Mouse (Mus musculus) midbrain, embryonic 14.5 days (tissue): ENCODE results near the gene Ankar. TPM values are rescaled to one million over a fixed set of nuclear protein-coding genes. Genes with fewer than 3 reads are reported as not detected.

ENCODE experiments used
- ATAC-seq: fragments of 200-750 bp; cut with Nextera tagmentation; 2 replicates; pipeline ENCODE4 v1.8.0; 2017; ENCODE audit warnings: moderate number of reproducible peaks, moderate library complexity; ENCODE audit not compliant: low FRiP score, low TSS enrichment
- DNase-seq: peaks from one replicate; pipeline ENCODE4 v3.0.0-alpha.2; 2015
- H3K27ac ChIP-seq: fragments of 300-500 bp; sonication (generic); replicated peaks from 2 replicates; pipeline ENCODE4 v1.5.1; 2014; ENCODE audit warnings: mild to moderate bottlenecking, low read depth, low read length, moderate library complexity
- H3K27me3 ChIP-seq: fragments of 300-500 bp; sonication (generic); 2 replicates; pipeline ENCODE4 v1.6.1; 2014; ENCODE audit warnings: low read length, control low read depth, mixed read lengths; ENCODE audit not compliant: control insufficient read depth, insufficient read depth
- H3K36me3 ChIP-seq: fragments of 300-500 bp; sonication (generic); 2 replicates; pipeline ENCODE4 v1.6.1; 2014; ENCODE audit warnings: low read length, control low read depth; ENCODE audit not compliant: control insufficient read depth, insufficient read depth
- H3K4me1 ChIP-seq: fragments of 300-500 bp; sonication (generic); 2 replicates; pipeline ENCODE4 v1.6.1; 2014; ENCODE audit warnings: mild to moderate bottlenecking, antibody characterized with exemption, low read length, control low read depth; ENCODE audit not compliant: control insufficient read depth, insufficient read depth
- H3K4me2 ChIP-seq: fragments of 300-500 bp; sonication (generic); 2 replicates; pipeline ENCODE4 v1.6.1; 2014; ENCODE audit warnings: mild to moderate bottlenecking, low read length, moderate library complexity
- H3K4me3 ChIP-seq: fragments of 300-500 bp; sonication (generic); replicated peaks from 2 replicates; pipeline ENCODE4 v1.5.1; 2014; ENCODE audit warnings: low read depth, low read length
- H3K9ac ChIP-seq: fragments of 300-500 bp; sonication (generic); replicated peaks from 2 replicates; pipeline ENCODE4 v1.6.1; 2014; ENCODE audit warnings: mild to moderate bottlenecking, low read length, moderate library complexity
- H3K9me3 ChIP-seq: fragments of 300-500 bp; sonication (generic); 2 replicates; pipeline ENCODE4 v1.6.1; 2016; ENCODE audit warnings: low read length, control low read depth, mixed read lengths; ENCODE audit not compliant: control insufficient read depth
- WGBS: fragments of 180-500 bp; shearing (Covaris S2); extraction: QIAGEN DNeasy Blood & Tissue Kit; methylation state at CpG from one replicate; pipeline ENCODE4 v1.1.7; 2014; 5-methylcytosine and 5-hydroxymethylcytosine counted together
- polyA plus RNA-seq: library from polyadenylated mRNA; unstranded; fragments of >200 nt; fragmentation: Nextera tagmentation; extraction: Ambion mirVana; gene quantifications from 2 replicates; pipeline ENCODE4 v1.2.1, GENCODE M21; 2014

Ankar gene
- polyA plus RNA-seq, 1 experiment from 2014 or later: not detected

- H3K36me3 ChIP-seq: peaks cover 77% of the 10 kb centered on the region
- H3K27ac ChIP-seq: no peak overlapping the region
- no peak overlapping the region for H3K4me2 ChIP-seq
- H3K4me3 ChIP-seq: no peak overlapping the region
- ATAC-seq (no peak), DNase-seq (peak; percentile 35)
- no peaks in the 10 kb centered on the region for H3K4me1 ChIP-seq
- H3K9ac ChIP-seq: no peak overlapping the region
- H3K27me3 ChIP-seq: no peaks in the 10 kb centered on the region
- 91% methylated on average over 5 of the region's 5 CpGs for WGBS
- H3K9me3 ChIP-seq: no peaks in the 10 kb centered on the region
Measured at GRCm38 (mm10) chr1:72602803-72603202, 97.6 kb downstream of the Ankar start.

GRCm38 (mm10) chr1:72602186-72602585 lies 98.2 kb downstream of the Ankar start:
- WGBS: 94% methylated on average over 5 of the region's 5 CpGs
- no peak for DNase-seq
- no peaks in the 10 kb centered on the region for H3K27me3 ChIP-seq
- peaks cover 77% of the 10 kb centered on the region for H3K36me3 ChIP-seq
- no peak overlapping the region for H3K4me2 ChIP-seq
- H3K4me3 ChIP-seq: no peak overlapping the region
- no peaks in the 10 kb centered on the region for H3K4me1 ChIP-seq
- H3K27ac ChIP-seq: no peak overlapping the region
- no peak for ATAC-seq
- H3K9me3 ChIP-seq: no peaks in the 10 kb centered on the region
- H3K9ac ChIP-seq: no peak overlapping the region

GRCm38 (mm10) chr1:72601233-72601632 lies 99.1 kb downstream of the Ankar start:
- Histone ChIP-seq H3K27me3 (no peaks in the 10 kb centered on the region), H3K27ac (no peak overlapping the region), H3K9ac (no peak overlapping the region), H3K4me3 (no peak overlapping the region), H3K36me3 (peaks cover 78% of the 10 kb centered on the region), H3K4me2 (no peak overlapping the region), H3K9me3 (no peaks in the 10 kb centered on the region), H3K4me1 (no peaks in the 10 kb centered on the region)
- DNase-seq (no peak), ATAC-seq (no peak)
- WGBS: 90% methylated on average over 7 of the region's 7 CpGs

GRCm38 (mm10) chr1:72600778-72601177 lies 99.6 kb downstream of the Ankar start:
- Histone ChIP-seq H3K9me3 (no peaks in the 10 kb centered on the region), H3K9ac (no peak overlapping the region), H3K4me2 (no peak overlapping the region), H3K27ac (no peak overlapping the region), H3K4me1 (no peaks in the 10 kb centered on the region), H3K4me3 (no peak overlapping the region), H3K36me3 (peaks cover 78% of the 10 kb centered on the region), H3K27me3 (no peaks in the 10 kb centered on the region)
- DNase-seq (no peak), ATAC-seq (no peak)
- 94% methylated on average over 5 of the region's 5 CpGs for WGBS

GRCm38 (mm10) chr1:72599146-72600101 lies 101.0 kb downstream of the Ankar start:
- Histone ChIP-seq H3K4me2 (no peak overlapping the region), H3K4me3 (no peak overlapping the region), H3K9ac (no peak overlapping the region), H3K36me3 (peaks cover 83% of the 10 kb centered on the region), H3K4me1 (no peaks in the 10 kb centered on the region), H3K27ac (no peak overlapping the region), H3K9me3 (no peaks in the 10 kb centered on the region), H3K27me3 (no peaks in the 10 kb centered on the region)
- ATAC-seq (no peak), DNase-seq (no peak)
- WGBS: 87% methylated on average over 21 of the region's 21 CpGs

GRCm38 (mm10) chr1:72596231-72596630 lies 104.1 kb downstream of the Ankar start:
- ATAC-seq: no peak
- peaks cover 89% of the 10 kb centered on the region for H3K36me3 ChIP-seq
- H3K27me3 ChIP-seq: no peaks in the 10 kb centered on the region
- H3K4me2 ChIP-seq: no peak overlapping the region
- WGBS: 77% methylated on average over 5 of the region's 5 CpGs
- H3K27ac ChIP-seq: no peak overlapping the region
- H3K9ac ChIP-seq: no peak overlapping the region
- DNase-seq: no peak
- no peaks in the 10 kb centered on the region for H3K9me3 ChIP-seq
- H3K4me3 ChIP-seq: no peak overlapping the region
- H3K4me1 ChIP-seq: no peaks in the 10 kb centered on the region

- no peak overlapping the region for H3K4me2 ChIP-seq
- DNase-seq: no peak
- no peaks in the 10 kb centered on the region for H3K27me3 ChIP-seq
- peaks cover 89% of the 10 kb centered on the region for H3K36me3 ChIP-seq
- H3K4me1 ChIP-seq: no peaks in the 10 kb centered on the region
- 95% methylated on average over 12 of the region's 12 CpGs for WGBS
- H3K9ac ChIP-seq: no peak overlapping the region
- no peaks in the 10 kb centered on the region for H3K9me3 ChIP-seq
- no peak overlapping the region for H3K27ac ChIP-seq
- H3K4me3 ChIP-seq: no peak overlapping the region
- ATAC-seq: no peak
Measured at GRCm38 (mm10) chr1:72595686-72596085, 104.7 kb downstream of the Ankar start.

GRCm38 (mm10) chr1:72593340-72593951 lies 106.9 kb downstream of the Ankar start:
- Histone ChIP-seq H3K27ac (peak overlapping the region; percentile 53), H3K4me3 (no peak overlapping the region), H3K4me2 (no peak overlapping the region), H3K9ac (no peak overlapping the region), H3K27me3 (no peaks in the 10 kb centered on the region), H3K4me1 (no peaks in the 10 kb centered on the region), H3K36me3 (peaks cover 84% of the 10 kb centered on the region), H3K9me3 (no peaks in the 10 kb centered on the region)
- ATAC-seq: peak; percentile 50; the same call in 1 of the 2 replicates
- WGBS: 67% methylated on average over 20 of the region's 20 CpGs
- peak; percentile 37 for DNase-seq
